Mouse (Mus musculus) liver, embryonic 14.5 days (tissue): ENCODE results near the gene Clcnkb. TPM values are rescaled to one million over a fixed set of nuclear protein-coding genes. Genes with fewer than 3 reads are reported as not detected.
A peak's percentile ranks its signal among the peaks of the same experiment; 100 is the strongest.

ENCODE experiments used
- ATAC-seq: fragments of 200-750 bp; cut with Nextera tagmentation; 2 replicates; pipeline ENCODE4 v1.8.0; 2017; ENCODE audit warnings: moderate number of reproducible peaks, mild to moderate bottlenecking, moderate library complexity; ENCODE audit not compliant: insufficient read depth
- DNase-seq, 3 experiments: peaks; one replicate each; pipeline ENCODE4 v3.0.0-alpha.2; 2012 to 2013; ENCODE audit warnings: low read depth in 3 of 3, low spot score in 3 of 3
- H3K27ac ChIP-seq: fragments of 300-500 bp; sonication (generic); 2 replicates; pipeline ENCODE4 v1.5.1; 2014; ENCODE audit warnings: moderate library complexity, mild to moderate bottlenecking, control low read depth, inconsistent platforms
- H3K27me3 ChIP-seq: fragments of 300-500 bp; sonication (generic); 2 replicates; pipeline ENCODE4 v1.6.1; 2014; ENCODE audit warnings: mild to moderate bottlenecking, low read length, moderate library complexity; ENCODE audit not compliant: control insufficient read depth, insufficient read depth
- H3K36me3 ChIP-seq: fragments of 300-500 bp; sonication (generic); replicated peaks from 2 replicates; pipeline ENCODE4 v1.6.1; 2014; ENCODE audit warnings: low read depth; ENCODE audit not compliant: control insufficient read depth, insufficient read depth
- H3K4me1 ChIP-seq, 2 experiments: fragments of 200-500 bp in 1 of 2; fragments of 300-500 bp in 1 of 2; sonication (generic) in 1 of 2; replicated peaks; 2 replicates each; pipeline ENCODE4 v1.6.1; 2012 to 2014; ENCODE audit warnings: antibody characterized with exemption in 1 of 2, inconsistent platforms in 1 of 2, low read length in 1 of 2; ENCODE audit not compliant: control insufficient read depth in 2 of 2, insufficient read depth in 2 of 2
- H3K4me2 ChIP-seq: fragments of 300-500 bp; sonication (generic); 2 replicates; pipeline ENCODE4 v1.6.1; 2014; ENCODE audit warnings: low read depth, mild to moderate bottlenecking, control low read depth, moderate library complexity
- H3K4me3 ChIP-seq, 2 experiments: fragments of 200-500 bp in 1 of 2; fragments of 300-500 bp in 1 of 2; sonication (generic) in 1 of 2; 2 replicates each; pipeline ENCODE4 v1.5.1; 2012 to 2014; ENCODE audit warnings: low read depth in 2 of 2, low read length in 2 of 2, mild to moderate bottlenecking in 2 of 2, control low read depth in 1 of 2, inconsistent platforms in 1 of 2, moderate library complexity in 1 of 2; ENCODE audit not compliant: insufficient read depth in 1 of 2
- H3K9ac ChIP-seq: fragments of 300-500 bp; sonication (generic); replicated peaks from 2 replicates; pipeline ENCODE4 v1.6.1; 2014; ENCODE audit warnings: mild to moderate bottlenecking, control low read depth, moderate library complexity
- H3K9me3 ChIP-seq: fragments of 300-500 bp; sonication (generic); 2 replicates; pipeline ENCODE4 v1.6.1; 2016; ENCODE audit warnings: low read length, mixed read lengths; ENCODE audit not compliant: control insufficient read depth
- CTCF ChIP-seq: IDR thresholded peaks from 2 replicates; pipeline ENCODE4 v1.5.1; 2016; ENCODE audit warnings: antibody characterized with exemption, low read depth, control low read depth
- EP300 ChIP-seq: IDR thresholded peaks from 2 replicates; pipeline ENCODE4 v1.6.1; 2016; ENCODE audit warnings: antibody characterized with exemption, low read depth
- WGBS: fragments of 180-500 bp; shearing (Covaris S2); extraction: QIAGEN DNeasy Blood & Tissue Kit; methylation state at CpG from one replicate; pipeline ENCODE4 v1.1.7; 2014; ENCODE audit not compliant: insufficient replicate concordance; 5-methylcytosine and 5-hydroxymethylcytosine counted together
- polyA plus RNA-seq, 2 experiments: library from polyadenylated mRNA; depleted of rRNA in 1 of 2; stranded (reverse) in 1 of 2; unstranded in 1 of 2; fragments of >200 nt; fragmentation: Nextera tagmentation in 1 of 2; extraction: Ambion mirVana in 1 of 2; gene quantifications; 2 replicates each; pipeline versions ENCODE4 v1.2.1 to v1.2.3; 2012 to 2014

Gene Clcnkb
- polyA plus RNA-seq, 2 experiments = not detected

DNA sequence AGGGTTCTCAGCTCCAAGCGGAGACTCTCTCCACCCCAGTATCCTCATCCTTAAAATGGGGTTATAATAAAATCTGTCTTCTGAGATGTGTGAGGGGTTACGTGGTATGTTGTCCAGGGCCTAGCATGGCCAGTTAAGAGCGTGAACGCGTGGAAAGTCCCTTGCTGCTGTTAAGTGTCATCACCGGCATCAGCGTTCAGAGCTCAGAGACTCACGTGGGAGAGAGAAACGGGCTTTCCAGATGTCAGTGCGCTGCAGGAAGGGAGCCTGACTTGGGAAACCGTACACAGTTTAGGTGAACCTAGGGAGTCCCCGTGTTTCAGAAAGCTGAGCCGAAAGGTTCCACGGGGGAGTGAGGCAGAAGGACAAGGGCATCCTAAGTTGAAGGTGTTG, 29.5 kb upstream of the Clcnkb start:
- peaks cover 8 to 10% of the 10 kb centered on the region in 2 experiments for H3K4me1 ChIP-seq
- ATAC-seq (no peak), DNase-seq (no peak)
- peak overlapping the region; percentile 80 to 99 for H3K4me3 ChIP-seq
- H3K27me3 ChIP-seq = no peaks in the 10 kb centered on the region
- peak overlapping the region; percentile 86 for H3K4me2 ChIP-seq
- H3K9ac ChIP-seq = peak overlapping the region; percentile 92
- H3K9me3 ChIP-seq = no peaks in the 10 kb centered on the region
- 24% methylated on average over 14 of the region's 14 CpGs for WGBS
- no peak overlapping the region for H3K27ac ChIP-seq
- no peaks in the 10 kb centered on the region; the same call in 1 of the 2 replicates for H3K36me3 ChIP-seq
- TF ChIP-seq CTCF = no peak
- no peak for TF ChIP-seq EP300

DNA sequence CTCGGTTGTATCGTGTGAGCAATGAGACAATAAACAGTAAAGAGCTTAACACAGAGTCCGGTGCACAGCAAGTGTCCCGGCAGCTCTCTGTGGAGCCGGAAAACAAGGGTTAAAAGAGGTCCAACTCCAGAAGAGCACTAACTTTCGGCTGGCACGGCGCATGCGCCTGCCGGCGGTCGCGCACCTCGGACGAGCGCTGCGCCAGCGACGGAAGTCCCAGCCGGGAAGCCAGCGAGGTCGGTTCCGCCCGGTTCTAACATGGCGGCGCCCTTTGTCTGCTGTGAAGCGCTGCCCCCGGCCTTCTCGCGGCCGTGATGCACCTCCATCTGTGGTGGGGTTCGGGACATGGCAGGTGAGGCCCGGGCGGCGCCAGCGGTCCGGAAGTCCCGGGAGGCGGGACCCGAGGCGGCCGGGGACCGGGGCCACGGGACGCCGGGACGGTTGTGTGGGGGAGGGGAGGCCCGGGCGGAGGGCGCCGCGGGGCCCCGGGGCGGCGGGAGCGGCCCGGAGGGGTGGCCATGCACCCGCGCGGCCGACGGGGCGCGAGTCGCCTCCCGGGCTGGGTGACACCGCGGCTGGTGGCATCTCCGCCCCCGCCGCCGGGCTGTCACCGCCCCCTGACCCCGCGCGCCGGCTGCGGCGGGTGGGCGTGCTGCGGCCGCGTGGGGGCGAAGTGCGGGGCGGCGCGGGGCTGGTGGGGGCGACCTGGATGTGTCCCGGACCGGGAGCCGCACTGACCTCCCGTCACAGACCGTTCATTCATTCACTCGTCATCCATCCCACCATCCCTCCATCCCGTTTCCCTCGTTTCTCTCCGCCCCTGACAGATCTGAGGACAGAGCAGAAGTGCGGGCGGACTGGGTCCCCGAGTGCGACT, 28.9 kb upstream of the Clcnkb start, which contains the start of gene Zbtb17:
TSS of gene Zbtb17 (plus strand) at position 204 of the 877 bp plus-strand sequence.
- Histone ChIP-seq H3K4me3 (peak within 1 kb of the TSS; percentile 80 to 99), H3K4me1 (peaks cover 8 to 10% of the 10 kb centered on the region in 2 experiments), H3K27me3 (no peaks in the 10 kb centered on the region), H3K9me3 (no peaks in the 10 kb centered on the region), H3K36me3 (no peaks in the 10 kb centered on the region; the same call in 1 of the 2 replicates), H3K4me2 (peak within 1 kb of the TSS; percentile 86), H3K9ac (peak within 1 kb of the TSS; percentile 92), H3K27ac (peak within 1 kb of the TSS; percentile 50)
- WGBS = under 1% methylated on average over 81 of the region's 102 CpGs
- peak; percentile 73 to 76 (median 74) for DNase-seq
- ATAC-seq = peak; percentile 89
- TF ChIP-seq EP300 (no peak), CTCF (no peak)

DNA sequence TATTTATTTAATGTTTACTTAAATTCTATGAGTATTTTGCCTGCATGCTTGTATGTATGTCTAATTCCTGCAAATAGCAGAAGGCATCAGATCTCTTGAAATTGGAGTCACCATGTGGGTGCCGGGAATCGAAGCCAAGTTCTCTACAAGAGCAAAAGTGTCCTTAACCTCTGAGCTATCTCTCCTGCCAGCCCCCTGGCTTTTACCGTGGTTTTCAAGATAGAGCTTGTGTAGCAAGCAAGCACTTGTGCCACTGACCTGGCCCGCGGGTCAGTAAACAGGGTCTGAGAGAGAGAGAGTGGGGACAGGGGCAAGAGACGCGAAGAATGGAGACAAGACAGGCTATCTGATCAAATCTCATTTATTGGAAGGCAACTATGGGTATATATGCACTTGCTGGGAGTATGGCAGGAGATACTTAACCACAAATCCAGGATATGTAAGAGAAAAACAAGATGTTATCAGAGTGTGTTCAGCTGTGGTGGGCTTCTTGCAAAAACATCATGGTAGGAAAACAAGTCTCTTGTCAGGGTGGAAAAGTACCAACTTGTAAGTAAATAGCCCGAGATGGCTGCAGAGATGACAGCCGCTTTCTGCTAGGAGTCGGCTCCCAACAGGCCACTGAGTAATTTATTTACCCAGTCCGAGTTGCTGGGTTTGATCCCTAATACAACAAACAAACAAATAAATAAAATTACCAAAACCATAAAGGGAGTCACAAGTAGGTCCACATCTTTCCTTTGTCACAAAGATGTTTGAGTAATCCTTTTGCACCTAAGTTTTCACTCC, 28.0 kb upstream of the Clcnkb start:
- TF ChIP-seq EP300 (no peak), CTCF (no peak)
- WGBS = 20% methylated on average over 11 of the region's 11 CpGs
- DNase-seq (no peak), ATAC-seq (no peak)
- Histone ChIP-seq H3K27me3 (no peaks in the 10 kb centered on the region), H3K4me2 (peak overlapping the region; percentile 86), H3K4me3 (peak overlapping the region; percentile 80 to 99), H3K9me3 (no peaks in the 10 kb centered on the region), H3K27ac (no peak overlapping the region), H3K4me1 (peaks cover 8 to 10% of the 10 kb centered on the region in 2 experiments), H3K36me3 (no peaks in the 10 kb centered on the region; the same call in 1 of the 2 replicates), H3K9ac (peak overlapping the region; percentile 92)

DNA sequence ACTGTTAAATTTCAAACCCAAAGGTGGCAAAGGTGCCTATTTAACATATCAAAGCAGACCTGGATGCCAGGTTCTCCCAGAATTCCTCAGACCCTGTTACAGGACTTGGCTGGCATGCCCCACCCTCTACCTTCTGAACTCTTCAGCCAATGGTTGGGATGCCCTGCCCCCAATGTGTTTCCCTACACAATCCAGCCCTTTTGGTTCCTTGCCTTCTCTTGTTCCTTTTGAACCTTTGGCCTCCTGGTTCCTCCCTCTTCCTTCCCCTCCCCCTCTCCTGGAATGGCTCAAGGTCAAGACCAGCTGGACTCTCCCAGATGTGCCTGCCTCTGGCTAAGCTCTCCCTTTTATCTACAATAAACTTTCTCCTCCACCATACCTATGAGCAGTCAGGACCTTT, 25.1 kb upstream of the Clcnkb start:
- no peak overlapping the region for H3K9ac ChIP-seq
- H3K4me2 ChIP-seq = no peak overlapping the region
- TF ChIP-seq CTCF (no peak), EP300 (no peak)
- H3K36me3 ChIP-seq = no peaks in the 10 kb centered on the region
- H3K27me3 ChIP-seq = no peaks in the 10 kb centered on the region
- DNase-seq (no peak), ATAC-seq (no peak)
- H3K9me3 ChIP-seq = no peaks in the 10 kb centered on the region
- H3K27ac ChIP-seq = no peak overlapping the region
- peaks cover 8 to 10% of the 10 kb centered on the region in 2 experiments for H3K4me1 ChIP-seq
- no peak overlapping the region for H3K4me3 ChIP-seq
